ENCODE assay signal across 14 mouse cellular contexts in genomic region chr7:25439978-25440815, GRCm38 (mm10). TPM values are rescaled to one million over a fixed set of nuclear protein-coding genes. Genes with fewer than 3 reads are reported as not detected.
DNase-seq lines count a peak whose midpoint lies in the region; ATAC-seq and TF ChIP-seq lines count a peak whose summit lies in the region.
"Had no signal": no experiment of that assay in that cellular context is flagged by ENCODE, and none has a peak within 500 bp of the region (broad histone marks: within the 10 kb centered on the region; RNA-seq: fewer than 3 reads in every experiment).

No protein-coding gene starts in this region.

- no peak for TF ChIP-seq CTCF in lung, adult 2 months (IDR thresholded peaks at IDR 0.05; ENCODE audit: insufficient read depth, low read length)

- H3K4me3 ChIP-seq in midbrain, embryonic 11.5 days (ENCODE audit: low read depth, low read length), result no peak overlapping the region
- H3K4me3 ChIP-seq in midbrain, embryonic 10.5 days, result no peak overlapping the region
- H3K4me3 ChIP-seq in lung, adult 2 months (replicated peaks; ENCODE audit: extremely low read depth, low read depth, low read length), result no peak overlapping the region
- H3K4me3 ChIP-seq in stomach, embryonic 15.5 days (replicated peaks), result no peak overlapping the region
- H3K4me3 ChIP-seq: embryonic facial prominence, embryonic 15.5 days; heart, embryonic 13.5 days; midbrain, embryonic 15.5 days had no signal

- H3K4me1 ChIP-seq in midbrain, embryonic 11.5 days (ENCODE audit: control insufficient read depth, insufficient read depth, low read length), result no peaks in the 10 kb centered on the region
- H3K4me1 ChIP-seq in midbrain, embryonic 10.5 days, result no peaks in the 10 kb centered on the region
- peaks cover 22% of the 10 kb centered on the region for H3K4me1 ChIP-seq in lung, adult 2 months (ENCODE audit: control insufficient read depth, insufficient read depth, low read length)
- H3K4me1 ChIP-seq in stomach, embryonic 15.5 days, result peaks cover 9% of the 10 kb centered on the region; the same call in 1 of the 2 replicates
- H3K4me1 ChIP-seq: heart, embryonic 13.5 days; midbrain, embryonic 15.5 days had no signal

- DNase-seq in midbrain, embryonic 11.5 days (ENCODE audit: low spot score, missing footprints), result peak; percentile 21
- no peak for DNase-seq in midbrain, embryonic 10.5 days (ENCODE audit: low spot score)
- DNase-seq in kidney, postnatal 14 days, result peak; percentile 40
- peak; percentile 56 for DNase-seq in lung, adult 2 months
- DNase-seq in thymus, postnatal 4 days, result no peak
- no peak for DNase-seq in cerebellum, adult 11 months

- H3K4me2 ChIP-seq in midbrain, embryonic 11.5 days, result no peak overlapping the region
- H3K4me2 ChIP-seq in stomach, embryonic 15.5 days, result no peak overlapping the region
- H3K4me2 ChIP-seq: embryonic facial prominence, embryonic 15.5 days; heart, embryonic 13.5 days; midbrain, embryonic 15.5 days had no signal

- H3K9me3 ChIP-seq in midbrain, embryonic 11.5 days (ENCODE audit: control insufficient read depth, low read length), result no peaks in the 10 kb centered on the region
- H3K9me3 ChIP-seq in midbrain, embryonic 10.5 days (replicated peaks), result no peaks in the 10 kb centered on the region
- no peaks in the 10 kb centered on the region for H3K9me3 ChIP-seq in stomach, embryonic 15.5 days
- H3K9me3 ChIP-seq: embryonic facial prominence, embryonic 15.5 days; heart, embryonic 13.5 days; midbrain, embryonic 15.5 days had no signal

- no peak for ATAC-seq in midbrain, embryonic 11.5 days (ENCODE audit: low FRiP score)
- ATAC-seq in stomach, embryonic 15.5 days (ENCODE audit: insufficient read depth, low FRiP score, low read depth), result peak; percentile 57; the same call in 1 of the 2 replicates
- no peak for ATAC-seq in erythroblast, adult 5-6 weeks (replicated peaks; ENCODE audit: low FRiP score, poor library complexity, severe bottlenecking)
- ATAC-seq: hindbrain, postnatal 0 days; midbrain, embryonic 15.5 days had no signal

- TF ChIP-seq POLR2A in lung, adult 2 months (IDR thresholded peaks at IDR 0.05; ENCODE audit: borderline replicate concordance, extremely low read depth, low read depth, low read length), result no peak

- no peak overlapping the region for H3K9ac ChIP-seq in midbrain, embryonic 11.5 days (ENCODE audit: low read length)
- no peak overlapping the region for H3K9ac ChIP-seq in stomach, embryonic 15.5 days
- H3K9ac ChIP-seq: embryonic facial prominence, embryonic 15.5 days; heart, embryonic 13.5 days; midbrain, embryonic 15.5 days had no signal

- H3K27ac ChIP-seq in midbrain, embryonic 11.5 days (ENCODE audit: low read depth, low read length), result no peak overlapping the region
- no peak overlapping the region for H3K27ac ChIP-seq in midbrain, embryonic 10.5 days (replicated peaks)
- H3K27ac ChIP-seq in stomach, embryonic 15.5 days, result peak overlapping the region; percentile 33; the same call in 1 of the 2 replicates
- H3K27ac ChIP-seq: embryonic facial prominence, embryonic 15.5 days; heart, embryonic 13.5 days; hindbrain, postnatal 0 days; midbrain, embryonic 15.5 days had no signal

- H3K27me3 ChIP-seq in midbrain, embryonic 11.5 days (ENCODE audit: control insufficient read depth, insufficient read depth, low read length), result no peaks in the 10 kb centered on the region
- H3K27me3 ChIP-seq in midbrain, embryonic 10.5 days (ENCODE audit: low read depth, poor library complexity, severe bottlenecking), result no peaks in the 10 kb centered on the region
- no peaks in the 10 kb centered on the region for H3K27me3 ChIP-seq in stomach, embryonic 15.5 days (replicated peaks)
- H3K27me3 ChIP-seq: embryonic facial prominence, embryonic 15.5 days; heart, embryonic 13.5 days; midbrain, embryonic 15.5 days had no signal

- H3K36me3 ChIP-seq in midbrain, embryonic 11.5 days (ENCODE audit: control insufficient read depth, insufficient read depth, low read length), result no peaks in the 10 kb centered on the region
- no peaks in the 10 kb centered on the region for H3K36me3 ChIP-seq in midbrain, embryonic 10.5 days
- no peaks in the 10 kb centered on the region for H3K36me3 ChIP-seq in stomach, embryonic 15.5 days
- H3K36me3 ChIP-seq: embryonic facial prominence, embryonic 15.5 days; heart, embryonic 13.5 days; midbrain, embryonic 15.5 days had no signal

- WGBS in midbrain, embryonic 11.5 days, result 92% methylated on average over 9 of the region's 9 CpGs
- WGBS in midbrain, embryonic 10.5 days, result 88% methylated on average over 9 of the region's 9 CpGs
- 61% methylated on average over 9 of the region's 9 CpGs for WGBS in lung, adult 2 months
- WGBS in stomach, embryonic 15.5 days, result 78% methylated on average over 9 of the region's 9 CpGs

RNA-seq across cellular contexts. Expression of gene Cxcl17, which starts 27.5 kb away (rescaled TPM):
- 0.18 and 0.22 TPM in 2 replicates for polyA plus RNA-seq in midbrain, embryonic 11.5 days (2014; fragmentation: Nextera tagmentation; extraction: Ambion mirVana)
- 0.31 and 0.37 TPM in 2 replicates for polyA plus RNA-seq in midbrain, embryonic 10.5 days (2016; fragmentation: Nextera tagmentation; extraction: Ambion mirVana)
- polyA plus RNA-seq in lung, adult 2 months (2012; rRNA removed), result 41.1 and 48.0 TPM in 2 replicates
- 0.36 and 0.42 TPM in 2 replicates for polyA plus RNA-seq in stomach, embryonic 15.5 days (2015; fragmentation: Nextera tagmentation; extraction: Ambion mirVana)
- total RNA-seq in erythroblast, adult 5-6 weeks (2015; ENCODE audit: low replicate concordance), result not detected in 2 replicates
- total RNA-seq in erythroblast, adult 5-6 weeks (2017; ENCODE audit: low replicate concordance), result not detected in 2 replicates
- total RNA-seq: hindbrain, postnatal 0 days; layer of hippocampus, postnatal 14 days had no signal
- polyA plus RNA-seq: limb, embryonic 14.5 days had no signal

RNA-seq across cellular contexts. Expression of gene Ceacam1, which starts 37.2 kb away (rescaled TPM):
- polyA plus RNA-seq in midbrain, embryonic 11.5 days (2014; fragmentation: Nextera tagmentation; extraction: Ambion mirVana), result 0.45 and 0.54 TPM in 2 replicates
- polyA plus RNA-seq in midbrain, embryonic 10.5 days (2016; fragmentation: Nextera tagmentation; extraction: Ambion mirVana), result 0.53 and 0.61 TPM in 2 replicates
- 30.9 and 38.6 TPM in 2 replicates for polyA plus RNA-seq in lung, adult 2 months (2012; rRNA removed)
- 32.4 and 54.7 TPM in 2 replicates for polyA plus RNA-seq in stomach, embryonic 15.5 days (2015; fragmentation: Nextera tagmentation; extraction: Ambion mirVana)
- 72.6 and 100 TPM in 2 replicates for total RNA-seq in erythroblast, adult 5-6 weeks (2015; ENCODE audit: low replicate concordance)
- 14.9 and 27.1 TPM in 2 replicates for total RNA-seq in erythroblast, adult 5-6 weeks (2017; ENCODE audit: low replicate concordance)

RNA-seq across cellular contexts. Expression of gene Lipe, which starts 41.7 kb away (rescaled TPM):
- 1.7 and 2.3 TPM in 2 replicates for polyA plus RNA-seq in midbrain, embryonic 11.5 days (2014; fragmentation: Nextera tagmentation; extraction: Ambion mirVana)
- 4.7 and 7.0 TPM in 2 replicates for polyA plus RNA-seq in midbrain, embryonic 10.5 days (2016; fragmentation: Nextera tagmentation; extraction: Ambion mirVana)
- polyA plus RNA-seq in lung, adult 2 months (2012; rRNA removed), result 90.2 and 103 TPM in 2 replicates
- 8.3 and 8.4 TPM in 2 replicates for polyA plus RNA-seq in stomach, embryonic 15.5 days (2015; fragmentation: Nextera tagmentation; extraction: Ambion mirVana)
- total RNA-seq in erythroblast, adult 5-6 weeks (2015; ENCODE audit: low replicate concordance), result 2.5 and 11.3 TPM in 2 replicates
- 4.5 and 6.7 TPM in 2 replicates for total RNA-seq in erythroblast, adult 5-6 weeks (2017; ENCODE audit: low replicate concordance)

Comparison
In these comparisons a context has a peak if more than half of its experiments do, and no peak if none do; other contexts are left out.
1. DNase-seq: peak in midbrain, embryonic 11.5 days (single experiment), kidney, postnatal 14 days (single experiment) and lung, adult 2 months (single experiment); none in midbrain, embryonic 10.5 days (single experiment), thymus, postnatal 4 days (single experiment) and cerebellum, adult 11 months (single experiment).
2. RNA of gene Cxcl17, which starts 27.5 kb away (polyA plus RNA-seq): 41.1 to 48.0 TPM in lung, adult 2 months; 0.36 to 0.42 TPM in stomach, embryonic 15.5 days, 0.31 to 0.37 TPM in midbrain, embryonic 10.5 days and 0.18 to 0.22 TPM in midbrain, embryonic 11.5 days; every median in the first group is over 10 times any median in the second.
3. RNA of gene Ceacam1, which starts 37.2 kb away (polyA plus RNA-seq): 32.4 to 54.7 TPM in stomach, embryonic 15.5 days and 30.9 to 38.6 TPM in lung, adult 2 months; 0.53 to 0.61 TPM in midbrain, embryonic 10.5 days and 0.45 to 0.54 TPM in midbrain, embryonic 11.5 days; every median in the first group is over 10 times any median in the second.